Mouse (Mus musculus) neutrophil, adult 5-6 weeks (primary cell): ENCODE data around the gene Ptpn20. TPM values are rescaled to one million over a fixed set of nuclear protein-coding genes. Genes with fewer than 3 reads are reported as not detected.

Experiments
- ATAC-seq: fragments of 151-379, 151-347 bp; 2 replicates; pipeline ENCODE4 v1.8.0; 2017; ENCODE audit warnings: mild to moderate bottlenecking, moderate TSS enrichment; ENCODE audit not compliant: insufficient number of reproducible peaks, poor library complexity, low FRiP score, severe bottlenecking; ENCODE audit errors: extremely low read depth
- total RNA-seq: library from RNA; stranded (forward); fragments of 200-1000 nt; gene quantifications from 2 replicates; pipeline ENCODE4 v1.2.3, GENCODE M21; 2017

Ptpn20 gene
- total RNA-seq, 1 experiment from 2014 or later = not detected

- ATAC-seq = no peak
Measured at GRCm38 (mm10) chr14:33666301-33666700, 77.3 kb downstream of the Ptpn20 start.

GRCm38 (mm10) chr14:33669891-33670290 lies 80.9 kb downstream of the Ptpn20 start:
- no peak for ATAC-seq

GRCm38 (mm10) chr14:33673350-33674087 lies 84.5 kb downstream of the Ptpn20 start:
- no peak for ATAC-seq

GRCm38 (mm10) chr14:33677996-33678395 lies 89.0 kb downstream of the Ptpn20 start:
- ATAC-seq = no peak

- no peak for ATAC-seq
Measured at GRCm38 (mm10) chr14:33678740-33679139, 89.7 kb downstream of the Ptpn20 start.

GRCm38 (mm10) chr14:33680621-33681020 lies 91.6 kb downstream of the Ptpn20 start:
- no peak for ATAC-seq

GRCm38 (mm10) chr14:33682768-33683167 lies 93.8 kb downstream of the Ptpn20 start:
- ATAC-seq = no peak

GRCm38 (mm10) chr14:33683701-33684100 lies 94.7 kb downstream of the Ptpn20 start:
- ATAC-seq = no peak

- no peak for ATAC-seq
Measured at GRCm38 (mm10) chr14:33687444-33688028, 98.5 kb downstream of the Ptpn20 start.

GRCm38 (mm10) chr14:33689044-33689443 lies 100.0 kb downstream of the Ptpn20 start:
- ATAC-seq = no peak

Other genes with a start within 250 kb of the Ptpn20 start
- 46.7 and 47.4 TPM in 2 replicates for gene Mapk8, start 142.0 kb upstream of the Ptpn20 start, total RNA-seq
- not detected in 2 replicates for gene Frmpd2, start 117.5 kb upstream of the Ptpn20 start, total RNA-seq